Mouse (Mus musculus) olfactory bulb, adult 2 months (tissue): ENCODE data around the gene Slc7a8.

Experiments used
- CTCF ChIP-seq: fragments of 200-500 bp; IDR thresholded peaks from 2 replicates; pipeline ENCODE4 v1.5.1; 2012; ENCODE audit warnings: low read depth, mild to moderate bottlenecking, low read length, moderate library complexity; ENCODE audit not compliant: insufficient read depth
- POLR2A ChIP-seq: fragments of 200-500 bp; IDR thresholded peaks from 2 replicates; pipeline ENCODE4 v1.6.1; 2012; ENCODE audit warnings: mild to moderate bottlenecking, low read depth, low read length, moderate library complexity; ENCODE audit not compliant: insufficient read depth

- TF ChIP-seq CTCF, result no peak
- TF ChIP-seq POLR2A, result no peak
Measured at GRCm38 (mm10) chr14:54752938-54753337, 28.8 kb downstream of the Slc7a8 start.
